7 mouse cellular contexts compared by ENCODE assay signal in genomic region chr2:30240267-30240666, GRCm38 (mm10). TPM values are rescaled to one million over a fixed set of nuclear protein-coding genes. Genes with fewer than 3 reads are reported as not detected.
DNase-seq lines count a peak whose midpoint lies in the region; ATAC-seq and TF ChIP-seq lines count a peak whose summit lies in the region.

TSS of gene Gm28035 (plus strand) at chr2:30240567.

- DNase-seq in layer of hippocampus, adult 2 months (ENCODE audit: low spot score in 2 of 2), result no peak
- no peak for DNase-seq in layer of hippocampus, postnatal 10 days (ENCODE audit: low spot score in 2 of 2)
- DNase-seq in embryonic facial prominence, embryonic 14.5 days (ENCODE audit: low spot score), result no peak
- DNase-seq in hindbrain, postnatal 0 days (ENCODE audit: low spot score), result no peak
- no peak for DNase-seq in layer of hippocampus, adult 9-10 months (ENCODE audit: low spot score)

- ATAC-seq in embryonic facial prominence, embryonic 14.5 days (ENCODE audit: low read depth), result no peak
- no peak for ATAC-seq in hindbrain, postnatal 0 days
- no peak for ATAC-seq in midbrain, embryonic 15.5 days (replicated peaks)
- no peak for ATAC-seq in erythroid progenitor cell, adult 5-6 weeks (replicated peaks; ENCODE audit: low FRiP score, poor library complexity, severe bottlenecking)

- peak within 1 kb of the TSS; percentile 15; the same call in 1 of the 2 replicates for H3K9ac ChIP-seq in embryonic facial prominence, embryonic 14.5 days (ENCODE audit: low read depth, low read length)
- H3K9ac ChIP-seq in hindbrain, postnatal 0 days (replicated peaks; ENCODE audit: low read length), result 0 out of 2 replicates have a peak within 1 kb of the TSS, but pooled peaks have one; percentile 95
- H3K9ac ChIP-seq in midbrain, embryonic 15.5 days, result peak within 1 kb of the TSS; percentile 79; the same call in 1 of the 2 replicates

- H3K9me3 ChIP-seq in embryonic facial prominence, embryonic 14.5 days (ENCODE audit: control insufficient read depth, low read length), result no peaks in the 10 kb centered on the region
- no peaks in the 10 kb centered on the region for H3K9me3 ChIP-seq in hindbrain, postnatal 0 days (ENCODE audit: low read length)
- no peaks in the 10 kb centered on the region for H3K9me3 ChIP-seq in midbrain, embryonic 15.5 days

- H3K27ac ChIP-seq in layer of hippocampus, adult 2 months, result peak within 1 kb of the TSS; percentile 96
- H3K27ac ChIP-seq in embryonic facial prominence, embryonic 14.5 days (replicated peaks; ENCODE audit: low read depth, low read length), result no peak within 1 kb of the TSS
- H3K27ac ChIP-seq in hindbrain, postnatal 0 days, result no peak within 1 kb of the TSS
- no peak within 1 kb of the TSS for H3K27ac ChIP-seq in midbrain, embryonic 15.5 days

- 82% methylated on average over 2 of the region's 2 CpGs for WGBS in embryonic facial prominence, embryonic 14.5 days
- WGBS in hindbrain, postnatal 0 days, result 79% methylated on average over 2 of the region's 2 CpGs
- 85% methylated on average over 2 of the region's 2 CpGs for WGBS in midbrain, embryonic 15.5 days

- no peak within 1 kb of the TSS for H3K4me2 ChIP-seq in embryonic facial prominence, embryonic 14.5 days (ENCODE audit: low read depth, low read length)
- peak within 1 kb of the TSS; percentile 76; the same call in 1 of the 2 replicates for H3K4me2 ChIP-seq in hindbrain, postnatal 0 days (ENCODE audit: low read depth, low read length)
- peak within 1 kb of the TSS; percentile 75; the same call in 1 of the 2 replicates for H3K4me2 ChIP-seq in midbrain, embryonic 15.5 days

- peaks cover 16% of the 10 kb centered on the region for H3K4me1 ChIP-seq in embryonic facial prominence, embryonic 14.5 days (ENCODE audit: control insufficient read depth, insufficient read depth, low read length)
- peaks cover 13% of the 10 kb centered on the region for H3K4me1 ChIP-seq in hindbrain, postnatal 0 days (ENCODE audit: insufficient read depth, low read length)
- H3K4me1 ChIP-seq in midbrain, embryonic 15.5 days, result peaks cover 29% of the 10 kb centered on the region

- H3K4me3 ChIP-seq in layer of hippocampus, adult 2 months, result peak within 1 kb of the TSS; percentile 94; the same call in 1 of the 2 replicates
- no peak within 1 kb of the TSS for H3K4me3 ChIP-seq in embryonic facial prominence, embryonic 14.5 days (ENCODE audit: low read depth, low read length)
- H3K4me3 ChIP-seq in hindbrain, postnatal 0 days (ENCODE audit: low read length), result no peak within 1 kb of the TSS
- H3K4me3 ChIP-seq in midbrain, embryonic 15.5 days, result no peak within 1 kb of the TSS

- no peaks in the 10 kb centered on the region for H3K27me3 ChIP-seq in embryonic facial prominence, embryonic 14.5 days (replicated peaks; ENCODE audit: control insufficient read depth, insufficient read depth, low read length)
- no peaks in the 10 kb centered on the region for H3K27me3 ChIP-seq in hindbrain, postnatal 0 days (ENCODE audit: insufficient read depth, low read length)
- H3K27me3 ChIP-seq in midbrain, embryonic 15.5 days (replicated peaks), result no peaks in the 10 kb centered on the region

- peaks cover 50% of the 10 kb centered on the region for H3K36me3 ChIP-seq in embryonic facial prominence, embryonic 14.5 days (ENCODE audit: control insufficient read depth, insufficient read depth, low read length)
- H3K36me3 ChIP-seq in hindbrain, postnatal 0 days (ENCODE audit: insufficient read depth, low read length), result peaks cover 24% of the 10 kb centered on the region
- H3K36me3 ChIP-seq in midbrain, embryonic 15.5 days (replicated peaks), result peaks cover 17% of the 10 kb centered on the region

- no peak for TF ChIP-seq CTCF in layer of hippocampus, adult 2 months (conservative IDR thresholded peaks at IDR 0.05)
- TF ChIP-seq CTCF in hindbrain, postnatal 0 days (IDR thresholded peaks at IDR 0.05; ENCODE audit: low read depth), result no peak

RNA-seq across cellular contexts. Expression of gene Gm28035, which starts in this region (rescaled TPM):
- 10 to 100 TPM in 1 of 2 experiments, 1 to 10 TPM in 1; 8.7 to 10.9 TPM for total RNA-seq in layer of hippocampus, adult 2 months (2021)
- 1 to 10 TPM; 5.8 to 7.2 TPM for total RNA-seq in layer of hippocampus, postnatal 10 days (2021)
- polyA plus RNA-seq in embryonic facial prominence, embryonic 14.5 days (2014; fragmentation: Nextera tagmentation; extraction: Ambion mirVana), result 0.06 TPM in 1 of 2 replicates, not detected in the other
- 6.8 and 15.1 TPM in 2 replicates for total RNA-seq in hindbrain, postnatal 0 days (2014; rRNA removed)
- 0.25 and 0.31 TPM in 2 replicates for polyA plus RNA-seq in hindbrain, postnatal 0 days (2015; fragmentation: Nextera tagmentation; extraction: Ambion mirVana)
- polyA plus RNA-seq in midbrain, embryonic 15.5 days (2015; fragmentation: Nextera tagmentation; extraction: Ambion mirVana), result 0.31 and 0.38 TPM in 2 replicates
- total RNA-seq in erythroid progenitor cell, adult 5-6 weeks (2015; ENCODE audit: low replicate concordance), result not detected in 2 replicates
- 0.13 TPM in 1 of 2 replicates, not detected in the other for total RNA-seq in erythroid progenitor cell, adult 5-6 weeks (2017; ENCODE audit: low replicate concordance)

Comparison
In these comparisons a context has a peak if more than half of its experiments do, and no peak if none do; other contexts are left out.
1. H3K9ac ChIP-seq: peak in every context shown above with its lines; median percentile 95 in hindbrain, postnatal 0 days; 79 in midbrain, embryonic 15.5 days; 15 in embryonic facial prominence, embryonic 14.5 days.